Mouse (Mus musculus): ENCODE data around the gene Fam53b. TPM values are rescaled to one million over a fixed set of nuclear protein-coding genes. Genes with fewer than 3 reads are reported as not detected.

Gene Fam53b
- polyA plus RNA-seq, 1 experiment from 2014 or later = 13.5 TPM

- Histone ChIP-seq H3K4me3 (ENCODE audit: low read depth, low read length) (no peak overlapping the region), H3K9me3 (ENCODE audit: control insufficient read depth) (no peaks in the 10 kb centered on the region), H3K9ac (ENCODE audit: low read depth, low read length) (no peak overlapping the region), H3K36me3 (ENCODE audit: control insufficient read depth, insufficient read depth) (no peaks in the 10 kb centered on the region), H3K4me1 (replicated peaks; ENCODE audit: control insufficient read depth, insufficient read depth, low read length) (peaks cover 25% of the 10 kb centered on the region), H3K4me2 (replicated peaks; ENCODE audit: low read depth) (no peak overlapping the region), H3K27ac (ENCODE audit: low read depth, low read length) (peak overlapping the region; percentile 78), H3K27me3 (replicated peaks; ENCODE audit: control insufficient read depth, insufficient read depth, low read length) (no peaks in the 10 kb centered on the region)
- ATAC-seq = no peak
- WGBS = 78% methylated on average over 4 of the region's 4 CpGs
- no peak for TF ChIP-seq CTCF (IDR thresholded peaks at IDR 0.05; ENCODE audit: low read depth)
These were observed 26.0 kb downstream of the Fam53b start for GRCm38 (mm10) chr7:132787496-132788190.

- H3K27ac ChIP-seq (ENCODE audit: low read depth, low read length) = peak overlapping the region; percentile 78
- H3K9me3 ChIP-seq (ENCODE audit: control insufficient read depth) = no peaks in the 10 kb centered on the region
- no peak overlapping the region for H3K4me2 ChIP-seq (replicated peaks; ENCODE audit: low read depth)
- TF ChIP-seq CTCF (IDR thresholded peaks at IDR 0.05; ENCODE audit: low read depth) = no peak
- H3K36me3 ChIP-seq (ENCODE audit: control insufficient read depth, insufficient read depth) = no peaks in the 10 kb centered on the region
- 50% methylated on average over 4 of the region's 4 CpGs for WGBS
- peak; percentile 52; the same call in 1 of the 2 replicates for ATAC-seq
- H3K9ac ChIP-seq (ENCODE audit: low read depth, low read length) = peak overlapping the region; percentile 31; the same call in 1 of the 2 replicates
- H3K4me1 ChIP-seq (replicated peaks; ENCODE audit: control insufficient read depth, insufficient read depth, low read length) = peaks cover 28% of the 10 kb centered on the region
- no peaks in the 10 kb centered on the region for H3K27me3 ChIP-seq (replicated peaks; ENCODE audit: control insufficient read depth, insufficient read depth, low read length)
- no peak overlapping the region for H3K4me3 ChIP-seq (ENCODE audit: low read depth, low read length)
These were observed 26.7 kb downstream of the Fam53b start for GRCm38 (mm10) chr7:132787022-132787421.

- Histone ChIP-seq H3K9ac (ENCODE audit: low read depth, low read length) (peak overlapping the region; percentile 31; the same call in 1 of the 2 replicates), H3K9me3 (ENCODE audit: control insufficient read depth) (no peaks in the 10 kb centered on the region), H3K4me3 (ENCODE audit: low read depth, low read length) (no peak overlapping the region), H3K4me1 (replicated peaks; ENCODE audit: control insufficient read depth, insufficient read depth, low read length) (peaks cover 33% of the 10 kb centered on the region), H3K27ac (ENCODE audit: low read depth, low read length) (peak overlapping the region; percentile 78), H3K4me2 (replicated peaks; ENCODE audit: low read depth) (no peak overlapping the region), H3K27me3 (replicated peaks; ENCODE audit: control insufficient read depth, insufficient read depth, low read length) (no peaks in the 10 kb centered on the region), H3K36me3 (ENCODE audit: control insufficient read depth, insufficient read depth) (no peaks in the 10 kb centered on the region)
- no peak for ATAC-seq
- WGBS = 22% methylated on average over 4 of the region's 4 CpGs
- no peak for TF ChIP-seq CTCF (IDR thresholded peaks at IDR 0.05; ENCODE audit: low read depth)
These were observed 27.2 kb downstream of the Fam53b start for GRCm38 (mm10) chr7:132786522-132786921.

GRCm38 (mm10) chr7:132786011-132786410, 27.7 kb downstream of the Fam53b start:
- ATAC-seq = peak; percentile 40; the same call in 1 of the 2 replicates
- H3K4me2 ChIP-seq (replicated peaks; ENCODE audit: low read depth) = no peak overlapping the region; the same call in 1 of the 2 replicates
- peak overlapping the region; percentile 78; the same call in 1 of the 2 replicates for H3K27ac ChIP-seq (ENCODE audit: low read depth, low read length)
- no peaks in the 10 kb centered on the region for H3K36me3 ChIP-seq (ENCODE audit: control insufficient read depth, insufficient read depth)
- peaks cover 37% of the 10 kb centered on the region for H3K4me1 ChIP-seq (replicated peaks; ENCODE audit: control insufficient read depth, insufficient read depth, low read length)
- H3K9me3 ChIP-seq (ENCODE audit: control insufficient read depth) = no peaks in the 10 kb centered on the region
- H3K4me3 ChIP-seq (ENCODE audit: low read depth, low read length) = no peak overlapping the region
- TF ChIP-seq CTCF (IDR thresholded peaks at IDR 0.05; ENCODE audit: low read depth) = no peak
- no peak overlapping the region for H3K9ac ChIP-seq (ENCODE audit: low read depth, low read length)
- 14% methylated on average over 7 of the region's 7 CpGs for WGBS
- H3K27me3 ChIP-seq (replicated peaks; ENCODE audit: control insufficient read depth, insufficient read depth, low read length) = no peaks in the 10 kb centered on the region

GRCm38 (mm10) chr7:132784101-132784500, 29.6 kb downstream of the Fam53b start:
- no peak for TF ChIP-seq CTCF (IDR thresholded peaks at IDR 0.05; ENCODE audit: low read depth)
- no peaks in the 10 kb centered on the region for H3K27me3 ChIP-seq (replicated peaks; ENCODE audit: control insufficient read depth, insufficient read depth, low read length)

GRCm38 (mm10) chr7:132781850-132782249, 31.8 kb downstream of the Fam53b start:
- 62% methylated on average over 6 of the region's 6 CpGs for WGBS
- Histone ChIP-seq H3K4me2 (replicated peaks; ENCODE audit: low read depth) (no peak overlapping the region), H3K27ac (ENCODE audit: low read depth, low read length) (0 out of 2 replicates have a peak overlapping the region, but pooled peaks have one; percentile 7), H3K27me3 (replicated peaks; ENCODE audit: control insufficient read depth, insufficient read depth, low read length) (no peaks in the 10 kb centered on the region), H3K36me3 (ENCODE audit: control insufficient read depth, insufficient read depth) (peaks cover 21% of the 10 kb centered on the region), H3K4me3 (ENCODE audit: low read depth, low read length) (no peak overlapping the region), H3K4me1 (replicated peaks; ENCODE audit: control insufficient read depth, insufficient read depth, low read length) (peaks cover 35% of the 10 kb centered on the region), H3K9me3 (ENCODE audit: control insufficient read depth) (no peaks in the 10 kb centered on the region), H3K9ac (ENCODE audit: low read depth, low read length) (no peak overlapping the region)
- no peak for TF ChIP-seq CTCF (IDR thresholded peaks at IDR 0.05; ENCODE audit: low read depth)
- no peak for ATAC-seq

More at GRCm38 (mm10) chr7:132784101-132784500, 29.6 kb downstream of the Fam53b start:
- Histone ChIP-seq H3K9ac (ENCODE audit: low read depth, low read length) (no peak overlapping the region), H3K36me3 (ENCODE audit: control insufficient read depth, insufficient read depth) (0 out of 2 replicates have a peak, but pooled peaks cover 2% of the 10 kb centered on the region), H3K4me3 (ENCODE audit: low read depth, low read length) (no peak overlapping the region), H3K4me1 (replicated peaks; ENCODE audit: control insufficient read depth, insufficient read depth, low read length) (peaks cover 40% of the 10 kb centered on the region), H3K4me2 (replicated peaks; ENCODE audit: low read depth) (no peak overlapping the region), H3K27ac (ENCODE audit: low read depth, low read length) (no peak overlapping the region), H3K9me3 (ENCODE audit: control insufficient read depth) (no peaks in the 10 kb centered on the region)
- ATAC-seq = no peak
- 63% methylated on average over 5 of the region's 5 CpGs for WGBS

Measured in intestine, postnatal 0 days (tissue).